Mouse (Mus musculus) adrenal gland, postnatal 10 days (tissue): ENCODE results near the gene Gm2a. TPM values are rescaled to one million over a fixed set of nuclear protein-coding genes. Genes with fewer than 3 reads are reported as not detected.
A peak's percentile ranks its signal among the peaks of the same experiment; 100 is the strongest.

Experiments
- DNase-seq: peaks from one replicate; pipeline ENCODE4 v3.0.0; 2021; ENCODE audit warnings: mixed read lengths
- total RNA-seq, 2 experiments: library from RNA; stranded (reverse); gene quantifications; 2 replicates each; pipeline ENCODE4 v1.2.3; 2021

Gene Gm2a
- total RNA-seq, 2 experiments from 2014 or later = 75.3 to 78.6 TPM

DNA sequence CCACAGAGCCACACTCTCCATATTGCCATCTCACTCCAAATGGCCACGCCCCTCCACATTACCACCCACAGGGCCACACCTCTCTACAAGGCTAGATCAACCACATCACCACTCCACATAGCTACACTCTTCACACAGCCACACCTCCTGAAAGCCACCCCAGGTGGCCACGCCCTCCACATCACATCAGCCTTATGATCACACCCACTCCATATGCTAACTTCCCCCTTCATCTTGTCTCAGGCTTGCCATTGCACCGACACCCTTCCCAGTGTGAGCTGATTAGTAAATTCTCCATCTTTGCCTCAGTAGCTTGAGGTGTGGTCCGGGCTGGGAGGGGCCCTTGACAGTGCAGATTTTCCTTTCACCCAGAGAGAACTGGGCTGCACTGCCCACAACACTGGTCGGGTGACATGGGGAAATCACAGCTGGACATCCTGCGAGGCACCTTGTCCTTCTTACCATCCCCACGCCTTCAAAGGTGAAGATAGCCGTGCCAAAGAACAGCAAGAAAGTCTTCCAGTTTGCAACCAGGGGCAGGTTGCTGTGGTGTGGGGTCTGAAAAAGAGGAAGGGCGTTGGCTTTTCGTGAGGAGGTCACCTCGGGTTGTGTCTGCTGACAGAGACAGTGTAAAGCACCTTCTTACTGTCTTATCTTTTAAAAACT lies 33.3 kb downstream of the Gm2a start:
- DNase-seq = no peak

DNA sequence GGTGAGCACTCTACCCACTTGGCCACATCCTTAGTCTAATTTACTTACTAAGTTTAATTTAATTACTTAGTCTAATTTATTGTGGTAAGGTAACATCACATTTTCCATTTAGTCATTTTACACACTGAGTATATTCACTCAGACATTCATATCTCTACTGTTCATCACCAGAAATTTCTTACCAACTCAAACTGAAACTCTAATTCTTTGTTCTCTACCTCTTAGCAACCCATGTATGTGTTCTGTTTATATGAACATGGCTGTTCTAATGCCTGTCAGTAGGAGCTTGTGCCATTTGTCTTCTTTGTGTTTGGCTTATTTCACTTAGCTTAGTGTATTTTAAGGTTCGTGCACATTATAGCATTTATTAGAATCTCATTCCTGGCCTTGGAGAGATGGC lies 34.0 kb downstream of the Gm2a start:
- DNase-seq = no peak

DNA sequence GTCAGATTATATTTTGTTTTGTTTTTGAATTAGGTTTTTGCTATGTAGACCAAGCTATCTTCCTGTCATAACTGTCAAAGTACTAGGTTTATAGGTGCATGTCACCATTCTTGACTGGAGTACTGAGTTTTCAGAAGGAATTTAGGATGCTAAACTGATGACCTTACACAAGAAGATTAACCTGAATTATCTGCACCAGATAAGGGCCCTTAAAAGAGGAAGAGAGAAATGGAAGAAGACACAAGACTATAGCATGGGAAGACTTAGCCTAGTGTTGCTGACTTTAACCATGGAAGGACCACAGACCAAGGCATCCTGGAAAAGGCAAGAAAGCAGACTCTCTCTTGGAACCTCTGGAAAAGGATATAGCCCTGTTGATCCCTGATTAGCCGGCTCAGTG lies 35.3 kb downstream of the Gm2a start:
- DNase-seq = no peak

DNA sequence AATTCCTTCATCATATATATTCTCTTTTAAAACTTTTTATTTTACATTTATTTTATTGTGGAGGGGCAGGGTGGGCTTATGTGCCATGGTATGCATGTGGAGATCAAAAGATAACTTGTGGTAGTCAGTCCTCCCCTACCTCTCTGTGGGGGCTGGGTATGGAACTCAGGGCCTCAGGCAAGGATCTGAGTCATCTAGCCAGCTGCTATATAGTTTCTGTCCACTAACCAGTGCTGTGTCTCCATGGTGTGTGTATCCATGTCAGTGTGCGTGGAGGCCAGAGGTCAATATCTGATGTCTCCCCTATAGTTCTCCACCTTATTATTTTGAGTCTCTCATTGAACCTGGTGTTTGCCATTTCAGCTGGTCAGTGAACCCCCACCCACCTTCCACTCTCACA lies 36.5 kb downstream of the Gm2a start:
- DNase-seq = no peak

GRCm38 (mm10) chr11:55134871-55135270 lies 37.0 kb downstream of the Gm2a start:
- DNase-seq = no peak

DNA sequence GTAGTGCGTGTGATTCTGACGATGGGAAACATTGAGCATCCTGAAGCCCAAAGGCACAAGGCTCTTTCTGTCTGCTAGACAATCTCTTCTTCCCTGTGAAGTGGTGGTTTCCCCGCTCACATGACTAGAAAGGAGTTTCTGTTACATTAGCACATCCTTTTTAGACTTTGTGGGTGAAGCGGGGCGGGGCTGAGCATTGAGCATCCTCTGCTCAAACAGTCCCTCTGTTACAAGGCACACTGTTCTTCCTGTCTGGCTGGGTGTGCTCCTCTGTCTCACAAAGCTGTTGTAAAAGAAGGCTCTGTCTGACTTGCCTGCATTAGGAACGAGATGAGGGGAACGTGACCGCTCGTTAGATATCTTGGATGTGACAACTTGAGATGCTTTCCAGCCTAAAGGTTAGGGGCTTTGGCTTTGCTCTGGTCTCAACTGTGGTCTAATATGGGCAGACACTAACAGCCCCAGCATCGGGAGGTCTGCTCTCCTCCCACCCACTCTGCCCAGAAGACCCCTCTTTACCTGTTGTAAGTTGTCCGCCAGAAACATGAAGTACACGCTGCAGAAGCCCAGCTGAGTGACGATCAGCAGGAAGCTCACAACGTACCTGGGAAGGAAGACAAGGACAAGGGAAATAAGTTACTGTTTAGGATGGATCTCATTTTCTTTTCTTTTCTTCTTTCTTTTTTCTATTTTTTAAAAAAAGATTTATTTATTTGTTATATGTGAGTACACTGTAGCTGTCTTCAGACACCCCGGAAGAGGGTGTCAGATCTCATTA lies 39.0 kb downstream of the Gm2a start:
- DNase-seq = no peak

DNA sequence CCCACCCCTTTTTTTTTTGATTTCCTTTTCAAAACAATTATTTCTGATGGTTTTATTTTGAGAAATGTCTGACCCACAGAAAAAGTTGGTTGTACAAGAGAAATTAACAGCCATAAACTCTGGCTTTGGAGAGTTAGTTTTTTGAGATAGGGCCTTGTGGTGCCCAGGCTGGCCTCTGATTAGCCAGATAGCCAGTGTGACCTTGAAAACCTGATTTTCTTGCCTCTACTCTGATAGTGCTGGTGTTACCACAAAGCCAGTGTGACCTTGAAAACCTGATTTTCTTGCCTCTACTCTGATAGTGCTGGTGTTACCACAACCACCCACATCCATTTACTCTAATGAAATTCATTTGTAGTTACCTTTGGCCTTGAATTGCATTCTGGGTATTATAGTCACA lies 39.7 kb downstream of the Gm2a start:
- no peak for DNase-seq

- no peak for DNase-seq
Measured at GRCm38 (mm10) chr11:55141502-55141901, 43.6 kb downstream of the Gm2a start.

DNA sequence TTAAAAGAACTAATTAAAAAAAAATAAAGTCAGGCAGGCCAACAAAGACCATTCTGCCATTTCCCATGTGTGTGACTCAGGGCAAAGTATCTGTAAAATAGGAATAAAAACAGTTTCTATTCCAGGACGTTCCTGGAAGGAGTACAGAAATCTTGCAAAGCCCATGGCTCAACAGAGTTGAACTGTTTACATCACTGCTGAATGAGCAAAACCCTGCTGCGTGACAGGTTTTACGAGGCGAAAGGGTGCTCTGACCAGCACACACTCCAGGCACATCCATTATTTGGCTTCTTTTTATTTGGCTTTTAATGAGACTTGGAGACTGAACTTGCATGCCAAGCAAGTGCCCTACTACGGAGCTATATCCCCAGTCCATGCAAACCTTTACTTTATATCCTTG lies 46.1 kb downstream of the Gm2a start:
- no peak for DNase-seq

GRCm38 (mm10) chr11:55146855-55147254 lies 48.9 kb downstream of the Gm2a start:
- no peak for DNase-seq

GRCm38 (mm10) chr11:55147423-55147822 lies 49.5 kb downstream of the Gm2a start:
- DNase-seq = no peak

- DNase-seq = no peak
Measured at GRCm38 (mm10) chr11:55148461-55148860, 50.5 kb downstream of the Gm2a start.

- DNase-seq = no peak
Measured at GRCm38 (mm10) chr11:55151608-55152007, 53.7 kb downstream of the Gm2a start, which contains the start of gene Slc36a3. Slc36a3 (minus strand) TSS chr11:55151708.

GRCm38 (mm10) chr11:55154398-55155069 lies 56.6 kb downstream of the Gm2a start:
- DNase-seq = no peak

- DNase-seq = no peak
Measured at GRCm38 (mm10) chr11:55155070-55155421, 57.1 kb downstream of the Gm2a start.

- DNase-seq = peak; percentile 89
Measured at GRCm38 (mm10) chr11:55158785-55159359, 61.0 kb downstream of the Gm2a start.

Other genes with a start within 250 kb of the Gm2a start
- gene Lyrm7, start 237.2 kb upstream of the Gm2a start, total RNA-seq = 10 to 100 TPM; 14.5 to 30.3 TPM
- 100 to 1,000 TPM; 337 to 370 TPM for gene Hint1, start 231.7 kb upstream of the Gm2a start, total RNA-seq
- gene Gpx3, start 195.7 kb upstream of the Gm2a start, total RNA-seq = 100 to 1,000 TPM; 116 to 123 TPM
- gene Tnip1, start 135.2 kb upstream of the Gm2a start, total RNA-seq = 10 to 100 TPM; 53.2 to 64.1 TPM
- gene Anxa6, start 64.7 kb upstream of the Gm2a start, total RNA-seq = 100 to 1,000 TPM; 181 to 222 TPM
- gene Ccdc69, start 20.0 kb upstream of the Gm2a start, total RNA-seq = 1 to 10 TPM; 7.3 to 7.8 TPM
- not detected for gene Slc36a3, start 53.6 kb downstream of the Gm2a start, total RNA-seq
- gene Slc36a2, start 87.0 kb downstream of the Gm2a start, total RNA-seq = 100 to 1,000 TPM; 213 to 290 TPM
- 10 to 100 TPM; 24.5 to 26.9 TPM for gene Slc36a1, start 106.2 kb downstream of the Gm2a start, total RNA-seq
- under 1 TPM; 0.03 to 0.09 TPM for gene Fat2, start 238.4 kb downstream of the Gm2a start, total RNA-seq